Mouse (Mus musculus): ENCODE measurements around the gene Pklr.

- TF ChIP-seq CTCF (IDR thresholded peaks at IDR 0.05; ENCODE audit: low read depth, low read length): no peak
- no peak for TF ChIP-seq POLR2A (IDR thresholded peaks at IDR 0.05; ENCODE audit: extremely low read depth, insufficient read depth, low read length)
Observed at GRCm38 (mm10) chr3:89135958-89136357, at the start of gene Pklr.
